In the genomic region with DNA sequence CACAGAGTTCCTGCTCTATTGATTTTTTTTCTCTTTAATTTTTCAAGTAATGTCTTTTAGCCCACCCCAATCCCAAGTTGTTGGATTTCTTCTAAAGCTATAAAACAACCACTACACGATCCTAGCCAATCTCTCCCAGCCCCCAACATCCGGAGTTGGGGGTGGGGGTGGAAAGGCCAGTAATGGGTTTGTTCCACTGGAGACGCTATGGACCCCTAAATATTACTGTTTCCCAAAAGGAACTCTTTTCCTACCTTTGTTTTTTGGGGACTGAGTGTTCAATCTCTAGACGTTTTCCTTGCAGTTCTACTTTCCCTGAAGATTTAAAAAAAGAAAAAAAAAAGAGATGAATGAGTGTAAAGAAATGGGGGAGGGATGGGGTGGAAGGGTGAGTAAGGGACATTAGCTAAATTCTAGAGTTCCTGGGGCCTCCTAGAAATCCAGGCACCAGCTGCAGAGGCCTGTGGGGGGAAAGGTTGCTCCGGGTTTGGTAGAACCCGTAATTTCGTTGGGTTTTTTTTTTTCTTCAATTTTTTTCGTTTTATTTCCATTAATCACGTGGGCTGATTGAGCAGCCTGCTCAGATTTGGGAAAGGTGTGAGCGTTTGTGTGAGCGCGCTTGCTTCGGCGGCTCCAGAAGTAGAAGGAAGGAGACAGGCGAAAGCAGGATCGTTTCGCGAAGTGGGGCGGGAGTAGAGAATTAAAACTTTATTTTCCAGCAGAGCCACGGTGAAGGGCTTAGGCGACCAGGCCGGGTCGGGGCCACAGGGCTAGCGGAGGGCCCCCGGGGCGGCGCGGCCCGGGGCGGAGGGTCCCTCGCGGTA, we compare ENCODE assay signal across 8 mouse cellular contexts. TPM values are rescaled to one million over a fixed set of nuclear protein-coding genes. Genes with fewer than 3 reads are reported as not detected.
DNase-seq lines count a peak whose midpoint lies in the region; ATAC-seq and TF ChIP-seq lines count a peak whose summit lies in the region.

No protein-coding gene starts in this region.

- no peak for ATAC-seq in lung, embryonic 15.5 days (ENCODE audit: borderline replicate concordance, extremely low read depth, low FRiP score, low TSS enrichment)
- ATAC-seq in intestine, embryonic 16.5 days, result no peak; the same call in 1 of the 2 replicates

- under 1% methylated on average over 32 of the region's 32 CpGs for WGBS in lung, embryonic 15.5 days
- WGBS in intestine, embryonic 16.5 days, result under 1% methylated on average over 32 of the region's 32 CpGs

- TF ChIP-seq CTCF in embryonic fibroblast, embryonic 13.5 days (IDR thresholded peaks at IDR 0.05; ENCODE audit: borderline replicate concordance, insufficient read depth, low read length), result no peak

- H3K4me1 ChIP-seq in lung, embryonic 15.5 days, result peaks cover 57% of the 10 kb centered on the region
- no peaks in the 10 kb centered on the region; the same call in 1 of the 2 replicates for H3K4me1 ChIP-seq in embryonic fibroblast, embryonic 13.5 days (ENCODE audit: control insufficient read depth, insufficient read depth, low read length)
- peaks cover 28% of the 10 kb centered on the region for H3K4me1 ChIP-seq in intestine, embryonic 16.5 days (ENCODE audit: control insufficient read depth, insufficient read depth, low read length)

- H3K9me3 ChIP-seq in lung, embryonic 15.5 days, result no peaks in the 10 kb centered on the region
- no peaks in the 10 kb centered on the region for H3K9me3 ChIP-seq in intestine, embryonic 16.5 days (ENCODE audit: control insufficient read depth, low read length)

- H3K27me3 ChIP-seq in lung, embryonic 15.5 days, result peaks cover 6% of the 10 kb centered on the region; the same call in 1 of the 2 replicates
- no peaks in the 10 kb centered on the region for H3K27me3 ChIP-seq in intestine, embryonic 16.5 days (replicated peaks; ENCODE audit: control insufficient read depth, insufficient read depth, low read length)

- DNase-seq in lung, adult 18-20 months, result no peak
- peak; percentile 51 for DNase-seq in retina, embryonic 14.5 days (ENCODE audit: low spot score)
- DNase-seq in frontal cortex, postnatal 14 days (ENCODE audit: low spot score in 2 of 2), result no peak
- no peak for DNase-seq in adrenal gland, postnatal 25 days
- DNase-seq in left cerebral cortex, adult 9 months (ENCODE audit: low spot score in 2 of 2), result no peak

- no peaks in the 10 kb centered on the region for H3K36me3 ChIP-seq in lung, embryonic 15.5 days
- no peaks in the 10 kb centered on the region for H3K36me3 ChIP-seq in intestine, embryonic 16.5 days (ENCODE audit: control insufficient read depth, insufficient read depth, low read length)

- peak overlapping the region; percentile 73 for H3K4me3 ChIP-seq in lung, embryonic 15.5 days
- H3K4me3 ChIP-seq in embryonic fibroblast, embryonic 13.5 days (ENCODE audit: insufficient read depth, low read length), result peak overlapping the region; percentile 85
- H3K4me3 ChIP-seq in intestine, embryonic 16.5 days (ENCODE audit: low read length), result peak overlapping the region; percentile 82

- H3K9ac ChIP-seq in lung, embryonic 15.5 days, result peak overlapping the region; percentile 87
- peak overlapping the region; percentile 97 for H3K9ac ChIP-seq in intestine, embryonic 16.5 days (ENCODE audit: low read depth, low read length)

- TF ChIP-seq POLR2A in embryonic fibroblast, embryonic 13.5 days (IDR thresholded peaks at IDR 0.05; ENCODE audit: low read depth, low read length), result no peak

- H3K27ac ChIP-seq in lung, embryonic 15.5 days, result peak overlapping the region; percentile 93
- H3K27ac ChIP-seq in embryonic fibroblast, embryonic 13.5 days (ENCODE audit: insufficient read depth, low read length), result peak overlapping the region; percentile 91
- H3K27ac ChIP-seq in intestine, embryonic 16.5 days (ENCODE audit: low read length), result peak overlapping the region; percentile 93

- peak overlapping the region; percentile 92 for H3K4me2 ChIP-seq in lung, embryonic 15.5 days
- peak overlapping the region; percentile 98 for H3K4me2 ChIP-seq in intestine, embryonic 16.5 days (ENCODE audit: low read depth, low read length)

RNA-seq across cellular contexts. Expression of a gene that starts 1.6 kb away (rescaled TPM):
- 36.0 and 36.6 TPM in 2 replicates for polyA plus RNA-seq in lung, embryonic 15.5 days (2015; fragmentation: Nextera tagmentation; extraction: Ambion mirVana)
- 37.9 and 39.8 TPM in 2 replicates for polyA plus RNA-seq in embryonic fibroblast, embryonic 13.5 days (2011; ENCODE audit: insufficient read length, low read depth, missing spikeins)
- 38.5 and 41.0 TPM in 2 replicates for polyA plus RNA-seq in intestine, embryonic 16.5 days (2015; fragmentation: Nextera tagmentation; extraction: Ambion mirVana)
- total RNA-seq in adrenal gland, postnatal 25 days (2021), result 3.9 and 5.1 TPM in 2 replicates

RNA-seq across cellular contexts. Expression of a gene that starts 20.2 kb away (rescaled TPM):
- not detected in 2 replicates for polyA plus RNA-seq in lung, embryonic 15.5 days (2015; fragmentation: Nextera tagmentation; extraction: Ambion mirVana)
- not detected in 2 replicates for polyA plus RNA-seq in embryonic fibroblast, embryonic 13.5 days (2011; ENCODE audit: insufficient read length, low read depth, missing spikeins)
- polyA plus RNA-seq in intestine, embryonic 16.5 days (2015; fragmentation: Nextera tagmentation; extraction: Ambion mirVana), result 19.9 and 21.5 TPM in 2 replicates
- not detected in 2 replicates for total RNA-seq in adrenal gland, postnatal 25 days (2021)

RNA-seq across cellular contexts. Expression of a gene that starts 30.5 kb away (rescaled TPM):
- polyA plus RNA-seq in lung, embryonic 15.5 days (2015; fragmentation: Nextera tagmentation; extraction: Ambion mirVana), result 91.4 and 94.6 TPM in 2 replicates
- polyA plus RNA-seq in embryonic fibroblast, embryonic 13.5 days (2011; ENCODE audit: insufficient read length, low read depth, missing spikeins), result 68.4 and 71.9 TPM in 2 replicates
- 94.3 and 97.8 TPM in 2 replicates for polyA plus RNA-seq in intestine, embryonic 16.5 days (2015; fragmentation: Nextera tagmentation; extraction: Ambion mirVana)
- total RNA-seq in adrenal gland, postnatal 25 days (2021), result 85.0 and 87.0 TPM in 2 replicates

Comparison
In these comparisons a context has a peak if more than half of its experiments do, and no peak if none do; other contexts are left out.
1. RNA of a gene that starts 20.2 kb away (polyA plus RNA-seq): 19.9 to 21.5 TPM in intestine, embryonic 16.5 days; not detected in lung, embryonic 15.5 days and not detected in embryonic fibroblast, embryonic 13.5 days; every median in the first group is over 10 times any median in the second.
2. Peak in every context shown above with its lines, with median percentiles within 50 percentile points of each other: H3K27ac ChIP-seq and H3K4me3 ChIP-seq.